Mouse (Mus musculus): ENCODE data around the gene Sipa1. TPM values are rescaled to one million over a fixed set of nuclear protein-coding genes. Genes with fewer than 3 reads are reported as not detected.

Gene Sipa1
- polyA plus RNA-seq, 1 experiment from 2014 or later: 19.1 TPM

- H3K9me3 ChIP-seq: no peaks in the 10 kb centered on the region
- H3K4me2 ChIP-seq: no peak overlapping the region
- H3K27me3 ChIP-seq: peaks cover 35% of the 10 kb centered on the region
- 61% methylated on average over 13 of the region's 13 CpGs for WGBS
- H3K9ac ChIP-seq: no peak overlapping the region
- peaks cover 34% of the 10 kb centered on the region for H3K4me1 ChIP-seq (replicated peaks)
- no peak overlapping the region for H3K27ac ChIP-seq (replicated peaks)
- H3K4me3 ChIP-seq: no peak overlapping the region
- no peak for ATAC-seq (ENCODE audit: low read depth)
- H3K36me3 ChIP-seq: peaks cover 38% of the 10 kb centered on the region
Observed at GRCm38 (mm10) chr19:5651502-5652274, 11.8 kb downstream of the Sipa1 start.

DNA sequence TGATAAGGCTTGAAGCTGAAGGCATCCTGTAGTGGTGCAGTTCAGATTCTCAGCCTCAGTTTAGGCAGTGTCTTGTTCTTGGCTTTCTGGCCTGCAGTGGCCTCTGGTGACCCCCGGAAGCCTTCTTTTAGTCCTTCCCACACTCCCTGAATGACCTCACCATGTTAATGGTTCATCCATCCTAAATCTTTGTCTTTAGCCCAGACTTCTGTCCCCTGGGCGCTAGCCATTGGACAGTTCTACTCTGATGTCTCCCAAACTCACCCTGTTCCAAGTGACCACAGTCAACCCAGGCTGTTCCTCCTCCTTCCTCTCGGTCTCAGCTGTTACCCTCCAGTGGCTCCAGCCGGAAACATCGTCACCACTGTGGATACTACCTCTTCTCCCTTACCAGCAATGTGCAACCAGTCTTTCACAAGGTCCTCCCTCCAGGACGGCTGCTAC is 14.2 kb downstream of the Sipa1 start:
- H3K9me3 ChIP-seq: no peaks in the 10 kb centered on the region
- H3K4me2 ChIP-seq: peak overlapping the region; percentile 60
- 67% methylated on average over 6 of the region's 6 CpGs for WGBS
- peaks cover 13% of the 10 kb centered on the region for H3K27me3 ChIP-seq
- H3K27ac ChIP-seq (replicated peaks): peak overlapping the region; percentile 84
- no peak for ATAC-seq (ENCODE audit: low read depth)
- peak overlapping the region; percentile 68 for H3K9ac ChIP-seq
- peaks cover 26% of the 10 kb centered on the region for H3K4me1 ChIP-seq (replicated peaks)
- peak overlapping the region; percentile 30; the same call in 1 of the 2 replicates for H3K4me3 ChIP-seq
- H3K36me3 ChIP-seq: peaks cover 54% of the 10 kb centered on the region

- H3K27me3 ChIP-seq: peaks cover 7% of the 10 kb centered on the region
- peak; percentile 94 for ATAC-seq (ENCODE audit: low read depth)
- WGBS: 15% methylated on average over 26 of the region's 26 CpGs
Observed at GRCm38 (mm10) chr19:5648401-5649297, 14.9 kb downstream of the Sipa1 start.

DNA sequence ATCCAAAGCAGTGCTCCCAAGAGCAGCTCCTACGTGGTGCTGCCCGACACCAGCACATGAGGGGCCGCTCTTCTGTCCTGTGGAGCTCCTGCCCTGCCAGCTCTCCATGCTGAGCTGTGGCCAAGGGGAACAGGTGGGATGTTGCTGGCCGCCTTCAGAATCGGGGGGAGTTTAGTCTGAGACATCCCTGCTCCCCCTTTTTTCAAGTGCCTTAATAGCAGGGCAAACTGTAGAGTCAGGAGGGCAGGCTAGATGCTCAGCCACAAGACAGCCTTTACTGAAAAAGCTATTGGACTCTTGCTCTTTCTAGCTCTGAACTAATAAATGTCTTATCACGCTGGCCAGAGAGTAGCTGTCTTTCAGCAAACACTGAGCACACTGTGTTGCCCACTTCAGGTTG is 15.7 kb downstream of the Sipa1 start:
- no peak overlapping the region for H3K4me2 ChIP-seq
- H3K9ac ChIP-seq: peak overlapping the region; percentile 68
- H3K4me3 ChIP-seq: no peak overlapping the region
- no peaks in the 10 kb centered on the region for H3K27me3 ChIP-seq
- 97% methylated on average over 6 of the region's 6 CpGs for WGBS
- H3K36me3 ChIP-seq: peaks cover 65% of the 10 kb centered on the region
- H3K27ac ChIP-seq (replicated peaks): peak overlapping the region; percentile 84; the same call in 1 of the 2 replicates
- peaks cover 20% of the 10 kb centered on the region for H3K4me1 ChIP-seq (replicated peaks)
- H3K9me3 ChIP-seq: no peaks in the 10 kb centered on the region
- no peak for ATAC-seq (ENCODE audit: low read depth)

More at GRCm38 (mm10) chr19:5648401-5649297, 14.9 kb downstream of the Sipa1 start:
- Histone ChIP-seq H3K4me3 (peak overlapping the region; percentile 30), H3K4me1 (replicated peaks) (peaks cover 20% of the 10 kb centered on the region), H3K27ac (replicated peaks) (peak overlapping the region; percentile 84), H3K9ac (peak overlapping the region; percentile 68), H3K4me2 (peak overlapping the region; percentile 60), H3K9me3 (no peaks in the 10 kb centered on the region), H3K36me3 (peaks cover 61% of the 10 kb centered on the region)

DNA sequence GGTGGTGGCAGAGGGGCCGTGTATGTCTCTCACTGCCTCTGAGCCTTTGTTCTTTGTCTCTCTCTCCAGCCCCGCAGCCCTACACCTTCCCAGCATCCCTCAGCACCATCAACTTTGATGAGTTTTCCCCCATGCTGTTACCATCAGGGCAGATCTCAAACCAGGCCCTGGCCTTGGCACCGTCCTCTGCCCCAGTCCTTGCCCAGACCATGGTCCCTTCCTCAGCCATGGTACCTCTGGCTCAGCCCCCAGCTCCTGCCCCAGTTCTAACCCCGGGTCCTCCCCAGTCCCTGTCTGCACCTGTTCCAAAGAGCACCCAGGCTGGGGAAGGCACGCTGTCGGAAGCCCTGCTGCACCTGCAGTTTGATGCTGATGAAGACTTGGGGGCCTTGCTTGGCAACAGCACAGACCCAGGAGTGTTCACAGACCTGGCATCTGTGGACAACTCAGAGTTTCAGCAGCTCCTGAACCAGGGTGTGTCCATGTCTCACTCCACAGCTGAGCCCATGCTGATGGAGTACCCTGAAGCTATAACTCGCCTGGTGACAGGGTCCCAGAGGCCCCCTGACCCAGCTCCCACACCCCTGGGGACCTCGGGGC is 16.7 kb downstream of the Sipa1 start:
- Histone ChIP-seq H3K4me2 (no peak overlapping the region), H3K4me1 (replicated peaks) (peaks cover 20% of the 10 kb centered on the region), H3K27me3 (no peaks in the 10 kb centered on the region), H3K36me3 (peaks cover 69% of the 10 kb centered on the region), H3K4me3 (no peak overlapping the region), H3K9me3 (no peaks in the 10 kb centered on the region), H3K27ac (replicated peaks) (no peak overlapping the region), H3K9ac (no peak overlapping the region)
- WGBS: 93% methylated on average over 8 of the region's 8 CpGs
- no peak for ATAC-seq (ENCODE audit: low read depth)

DNA sequence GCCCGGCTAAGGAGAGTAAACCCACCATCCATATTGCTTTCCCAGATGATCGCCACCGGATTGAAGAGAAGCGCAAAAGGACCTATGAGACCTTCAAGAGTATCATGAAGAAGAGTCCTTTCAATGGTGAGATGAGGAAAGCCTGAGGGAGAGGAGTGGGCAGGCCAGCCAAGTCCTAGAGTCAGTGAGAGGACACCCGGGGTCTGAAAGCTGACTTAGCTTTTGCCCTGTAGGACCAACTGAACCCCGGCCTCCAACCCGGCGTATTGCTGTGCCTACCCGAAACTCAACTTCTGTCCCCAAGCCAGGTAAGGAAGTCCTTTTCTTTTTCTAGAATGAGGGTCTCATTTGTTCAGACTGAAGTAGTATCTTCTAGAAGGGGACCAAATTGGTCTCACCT is 18.2 kb downstream of the Sipa1 start:
- no peaks in the 10 kb centered on the region for H3K27me3 ChIP-seq
- WGBS: 93% methylated on average over 9 of the region's 9 CpGs
- no peak for ATAC-seq (ENCODE audit: low read depth)
- no peak overlapping the region for H3K27ac ChIP-seq (replicated peaks)
- H3K4me3 ChIP-seq: no peak overlapping the region
- H3K9me3 ChIP-seq: no peaks in the 10 kb centered on the region
- no peak overlapping the region for H3K9ac ChIP-seq
- peaks cover 80% of the 10 kb centered on the region for H3K36me3 ChIP-seq
- peaks cover 20% of the 10 kb centered on the region for H3K4me1 ChIP-seq (replicated peaks)
- H3K4me2 ChIP-seq: no peak overlapping the region

- Histone ChIP-seq H3K9me3 (no peaks in the 10 kb centered on the region), H3K4me1 (replicated peaks) (peaks cover 22% of the 10 kb centered on the region), H3K27ac (replicated peaks) (no peak overlapping the region), H3K4me3 (no peak overlapping the region), H3K36me3 (peaks cover 81% of the 10 kb centered on the region), H3K27me3 (no peaks in the 10 kb centered on the region), H3K4me2 (no peak overlapping the region), H3K9ac (no peak overlapping the region)
- 95% methylated on average over 8 of the region's 8 CpGs for WGBS
- ATAC-seq (ENCODE audit: low read depth): no peak
Observed at GRCm38 (mm10) chr19:5641641-5642040, 21.9 kb downstream of the Sipa1 start.

GRCm38 (mm10) chr19:5641021-5641420 is 22.5 kb downstream of the Sipa1 start:
- WGBS: 91% methylated on average over 17 of the region's 17 CpGs
- no peak overlapping the region for H3K9ac ChIP-seq
- H3K4me2 ChIP-seq: no peak overlapping the region
- H3K27me3 ChIP-seq: no peaks in the 10 kb centered on the region
- peaks cover 74% of the 10 kb centered on the region for H3K36me3 ChIP-seq
- ATAC-seq (ENCODE audit: low read depth): no peak
- peaks cover 28% of the 10 kb centered on the region for H3K4me1 ChIP-seq (replicated peaks)
- no peak overlapping the region for H3K27ac ChIP-seq (replicated peaks)
- H3K4me3 ChIP-seq: no peak overlapping the region
- no peaks in the 10 kb centered on the region for H3K9me3 ChIP-seq

GRCm38 (mm10) chr19:5640339-5640738 is 23.2 kb downstream of the Sipa1 start:
- ATAC-seq (ENCODE audit: low read depth): no peak
- Histone ChIP-seq H3K27me3 (no peaks in the 10 kb centered on the region), H3K4me3 (no peak overlapping the region), H3K4me2 (no peak overlapping the region), H3K36me3 (peaks cover 68% of the 10 kb centered on the region), H3K4me1 (replicated peaks) (peaks cover 28% of the 10 kb centered on the region), H3K27ac (replicated peaks) (no peak overlapping the region), H3K9me3 (no peaks in the 10 kb centered on the region), H3K9ac (no peak overlapping the region)
- 72% methylated on average over 9 of the region's 9 CpGs for WGBS

- Histone ChIP-seq H3K9me3 (no peaks in the 10 kb centered on the region), H3K9ac (peak overlapping the region; percentile 93), H3K27ac (replicated peaks) (peak overlapping the region; percentile 94), H3K4me1 (replicated peaks) (peaks cover 28% of the 10 kb centered on the region), H3K36me3 (peaks cover 49% of the 10 kb centered on the region), H3K27me3 (no peaks in the 10 kb centered on the region), H3K4me2 (peak overlapping the region; percentile 94), H3K4me3 (peak overlapping the region; percentile 80)
- no peak for ATAC-seq (ENCODE audit: low read depth)
- 88% methylated on average over 18 of the region's 18 CpGs for WGBS
Observed at GRCm38 (mm10) chr19:5638416-5639005, 25.0 kb downstream of the Sipa1 start.

DNA sequence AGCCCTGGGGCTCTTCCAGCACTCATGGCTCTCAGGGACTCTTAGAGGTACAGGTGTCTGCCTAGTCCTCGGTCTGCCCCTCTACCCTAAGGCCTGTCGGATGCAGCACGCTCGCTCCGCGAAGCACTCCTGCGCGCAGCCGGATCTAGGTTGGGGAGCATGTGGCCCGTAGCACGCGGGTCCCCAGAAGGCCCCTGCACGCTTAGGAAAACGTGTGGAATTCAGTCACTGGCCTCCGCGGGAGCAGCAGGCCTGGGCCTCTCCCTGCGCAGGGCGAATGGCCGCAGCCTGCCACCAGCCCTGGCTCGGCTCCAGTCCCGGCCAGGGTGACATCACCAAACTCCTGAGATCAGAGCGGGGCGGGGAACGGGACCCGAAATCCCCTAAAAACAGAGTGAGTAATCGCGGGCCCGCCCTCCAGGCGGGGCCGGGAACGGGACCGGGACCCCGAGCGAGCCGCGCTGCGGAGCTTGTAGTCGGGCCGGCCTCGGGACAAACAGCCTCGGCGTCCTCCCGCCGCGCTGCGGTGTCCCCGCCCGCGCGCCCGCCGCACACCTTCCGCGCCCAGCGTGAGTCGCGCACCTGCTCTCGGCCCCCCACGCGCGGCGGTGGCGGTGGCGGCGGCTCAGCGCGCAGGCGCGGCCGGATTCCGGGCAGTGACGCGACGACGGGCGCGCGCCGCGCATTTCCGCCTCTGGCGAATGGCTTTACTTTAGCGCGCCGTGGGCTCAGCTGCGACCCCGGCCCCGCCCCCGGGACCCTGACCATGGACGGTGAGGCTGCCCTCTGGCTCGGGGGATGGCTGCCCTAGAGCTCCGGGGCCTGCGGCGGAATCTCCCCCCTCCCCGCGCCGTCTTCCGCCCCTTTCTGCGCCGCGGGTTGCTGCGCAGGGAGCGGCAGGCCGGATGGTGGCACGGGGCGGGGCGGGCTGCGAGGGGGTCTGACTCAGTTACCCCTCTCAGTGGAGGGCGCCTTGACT is 26.1 kb downstream of the Sipa1 start, which contains the start of gene Rela:
Gene Rela (plus strand): TSS at position 415 of the 979 bp plus-strand sequence.
- Histone ChIP-seq H3K9ac (peak within 1 kb of the TSS; percentile 93), H3K27ac (replicated peaks) (peak within 1 kb of the TSS; percentile 94), H3K9me3 (no peaks in the 10 kb centered on the region), H3K4me2 (peak within 1 kb of the TSS; percentile 94), H3K27me3 (no peaks in the 10 kb centered on the region), H3K4me3 (peak within 1 kb of the TSS; percentile 80), H3K36me3 (peaks cover 39% of the 10 kb centered on the region), H3K4me1 (replicated peaks) (peaks cover 28% of the 10 kb centered on the region)
- ATAC-seq (ENCODE audit: low read depth): peak; percentile 87
- under 1% methylated on average over 101 of the region's 109 CpGs for WGBS
